Mouse (Mus musculus): ENCODE data around the gene Hmcn2.

Hmcn2 gene

GRCm38 (mm10) chr2:31490556-31490955, 176.3 kb downstream of the Hmcn2 start:
- DNase-seq: no peak

GRCm38 (mm10) chr2:31492308-31492707, 178.1 kb downstream of the Hmcn2 start:
- DNase-seq: no peak

GRCm38 (mm10) chr2:31493243-31493642, 179.0 kb downstream of the Hmcn2 start:
- no peak for DNase-seq

GRCm38 (mm10) chr2:31494315-31494714, 180.1 kb downstream of the Hmcn2 start:
- no peak for DNase-seq

GRCm38 (mm10) chr2:31495046-31495476, 180.8 kb downstream of the Hmcn2 start:
- DNase-seq: no peak

GRCm38 (mm10) chr2:31496141-31496540, 181.9 kb downstream of the Hmcn2 start:
- no peak for DNase-seq

- DNase-seq: no peak
Observed at GRCm38 (mm10) chr2:31497113-31497512, 182.9 kb downstream of the Hmcn2 start.

- no peak for DNase-seq
Observed at GRCm38 (mm10) chr2:31497635-31498034, 183.4 kb downstream of the Hmcn2 start.

- no peak for DNase-seq
Observed at GRCm38 (mm10) chr2:31499327-31500291, 185.4 kb downstream of the Hmcn2 start.

GRCm38 (mm10) chr2:31500292-31501204, 186.3 kb downstream of the Hmcn2 start:
- no peak for DNase-seq

GRCm38 (mm10) chr2:31501448-31502130, 187.4 kb downstream of the Hmcn2 start:
- peak; percentile 62 to 63 for DNase-seq

GRCm38 (mm10) chr2:31502616-31503522, 188.7 kb downstream of the Hmcn2 start:
- no peak for DNase-seq

- no peak for DNase-seq
Observed at GRCm38 (mm10) chr2:31505472-31505871, 191.3 kb downstream of the Hmcn2 start.

- DNase-seq: no peak
Observed at GRCm38 (mm10) chr2:31508851-31509250, 194.6 kb downstream of the Hmcn2 start.

Measured in cerebellum, postnatal 36 days (tissue).